Mouse (Mus musculus) myocyte (in vitro differentiated cells): ENCODE results near the gene Farp1. TPM values are rescaled to one million over a fixed set of nuclear protein-coding genes. Genes with fewer than 3 reads are reported as not detected.

Experiments used
- H3K27me3 ChIP-seq: one replicate; pipeline ENCODE4 v1.6.1; 2011; ENCODE audit not compliant: control insufficient read depth, insufficient read depth, insufficient read length
- H3K36me3 ChIP-seq: one replicate; pipeline ENCODE4 v1.6.1; 2011; ENCODE audit not compliant: control insufficient read depth, insufficient read depth
- H3K4me2 ChIP-seq: one replicate; pipeline ENCODE4 v1.6.1; 2011; ENCODE audit warnings: low read depth, control low read depth
- H3K4me3 ChIP-seq: one replicate; pipeline ENCODE4 v1.5.1; 2011; ENCODE audit warnings: mild to moderate bottlenecking, control low read depth, moderate library complexity
- H3K79me2 ChIP-seq: one replicate; pipeline ENCODE4 v1.6.1; 2011; ENCODE audit not compliant: control insufficient read depth, insufficient read depth
- H3ac ChIP-seq: one replicate; pipeline ENCODE4 v1.6.1; 2011; ENCODE audit not compliant: control insufficient read depth, insufficient read length
- CEBPB ChIP-seq: IDR thresholded peaks from 2 replicates; pipeline ENCODE4 v1.6.1; 2011; ENCODE audit warnings: mild to moderate bottlenecking, moderate library complexity; ENCODE audit not compliant: poor library complexity, insufficient read depth, severe bottlenecking
- E2F4 ChIP-seq: IDR thresholded peaks from one replicate; pipeline ENCODE4 v1.6.1; 2011; ENCODE audit warnings: mild to moderate bottlenecking, control low read depth, moderate library complexity; ENCODE audit not compliant: insufficient read depth
- MAX ChIP-seq: IDR thresholded peaks from one replicate; pipeline ENCODE4 v1.6.1; 2011; ENCODE audit warnings: low read depth, mild to moderate bottlenecking, control low read depth
- MYOD1 ChIP-seq, 3 experiments: IDR thresholded peaks; one replicate each; pipeline ENCODE4 v1.6.1; 2011; ENCODE audit warnings: control low read depth in 2 of 3, low read depth in 2 of 3, mild to moderate bottlenecking in 2 of 3, moderate library complexity in 1 of 3; ENCODE audit not compliant: insufficient read length in 2 of 3, control insufficient read depth in 1 of 3
- MYOG ChIP-seq, 3 experiments: IDR thresholded peaks; one replicate each; pipeline ENCODE4 v1.6.1; 2011; ENCODE audit warnings: control low read depth in 2 of 3, low read depth in 2 of 3, mild to moderate bottlenecking in 2 of 3; ENCODE audit not compliant: insufficient read length in 2 of 3, control insufficient read depth in 1 of 3, insufficient read depth in 1 of 3
- POLR2A ChIP-seq: IDR thresholded peaks from one replicate; pipeline ENCODE4 v1.6.1; 2011; ENCODE audit warnings: low read depth, mild to moderate bottlenecking, control low read depth, moderate library complexity; ENCODE audit not compliant: insufficient read length
- POLR2AphosphoS2 ChIP-seq: IDR thresholded peaks from one replicate; pipeline ENCODE4 v1.6.1; 2011; ENCODE audit warnings: low read depth, control low read depth; ENCODE audit not compliant: insufficient read length
- REST ChIP-seq: IDR thresholded peaks from one replicate; pipeline ENCODE4 v1.6.1; 2011; ENCODE audit warnings: mild to moderate bottlenecking, control low read depth, moderate library complexity; ENCODE audit not compliant: insufficient read depth, insufficient read length
- SRF ChIP-seq: IDR thresholded peaks from one replicate; pipeline ENCODE4 v1.6.1; 2011; ENCODE audit warnings: low read depth; ENCODE audit not compliant: control insufficient read depth, insufficient read length
- TCF12 ChIP-seq: IDR thresholded peaks from one replicate; pipeline ENCODE4 v1.6.1; 2011; ENCODE audit warnings: mild to moderate bottlenecking, control low read depth; ENCODE audit not compliant: poor library complexity, insufficient read depth, severe bottlenecking
- TCF3 ChIP-seq: IDR thresholded peaks from one replicate; pipeline ENCODE4 v1.6.1; 2011; ENCODE audit warnings: low read depth, control low read depth; ENCODE audit not compliant: insufficient read length
- USF1 ChIP-seq: IDR thresholded peaks from one replicate; pipeline ENCODE4 v1.6.1; 2011; ENCODE audit warnings: low read depth, mild to moderate bottlenecking, control low read depth, moderate library complexity
- polyA plus RNA-seq: library from polyadenylated mRNA; unstranded; fragments of >200 nt; fragmentation: generic; extraction: Trizol; gene quantifications from one replicate; pipeline ENCODE4 v1.2.1, GENCODE M21; 2012; ENCODE audit warnings: missing spikeins

Gene Farp1
- polyA plus RNA-seq, 1 experiment: 29.7 TPM

GRCm38 (mm10) chr14:121251099-121251498 lies 216.1 kb downstream of the Farp1 start:
- no peak overlapping the region for H3K4me2 ChIP-seq
- H3K27me3 ChIP-seq: no peaks in the 10 kb centered on the region
- peaks cover 4% of the 10 kb centered on the region for H3K36me3 ChIP-seq
- H3K79me2 ChIP-seq: no peaks in the 10 kb centered on the region
- TF ChIP-seq SRF (no peak), CEBPB (no peak), REST (no peak), MAX (no peak), POLR2AphosphoS2 (no peak), TCF3 (no peak), USF1 (no peak), TCF12 (no peak), MYOG (IDR thresholded peaks at IDR 0.05; ENCODE audit: control insufficient read depth in 1 of 3, insufficient read depth in 1 of 3, insufficient read length in 2 of 3, low read depth in 2 of 3) (no peak), POLR2A (no peak), E2F4 (no peak), MYOD1 (IDR thresholded peaks at IDR 0.05; ENCODE audit: control insufficient read depth in 1 of 3, insufficient read length in 2 of 3, low read depth in 2 of 3) (no peak)
- H3ac ChIP-seq: no peak overlapping the region
- H3K4me3 ChIP-seq: no peak overlapping the region

GRCm38 (mm10) chr14:121251708-121252107 lies 216.7 kb downstream of the Farp1 start:
- Histone ChIP-seq H3K27me3 (no peaks in the 10 kb centered on the region), H3K4me2 (no peak overlapping the region), H3K79me2 (no peaks in the 10 kb centered on the region), H3K4me3 (no peak overlapping the region), H3ac (no peak overlapping the region), H3K36me3 (peaks cover 8% of the 10 kb centered on the region)
- no peak for TF ChIP-seq POLR2AphosphoS2
- TF ChIP-seq USF1: no peak
- TF ChIP-seq TCF3: no peak
- TF ChIP-seq MYOG (IDR thresholded peaks at IDR 0.05; ENCODE audit: control insufficient read depth in 1 of 3, insufficient read depth in 1 of 3, insufficient read length in 2 of 3, low read depth in 2 of 3): no peak
- no peak for TF ChIP-seq TCF12
- TF ChIP-seq CEBPB: no peak
- no peak for TF ChIP-seq SRF
- no peak for TF ChIP-seq REST
- TF ChIP-seq E2F4: no peak
- no peak for TF ChIP-seq MYOD1 (IDR thresholded peaks at IDR 0.05; ENCODE audit: control insufficient read depth in 1 of 3, insufficient read length in 2 of 3, low read depth in 2 of 3)

- no peaks in the 10 kb centered on the region for H3K27me3 ChIP-seq
- H3K79me2 ChIP-seq: no peaks in the 10 kb centered on the region
- peaks cover 8% of the 10 kb centered on the region for H3K36me3 ChIP-seq
- H3K4me2 ChIP-seq: no peak overlapping the region
- no peak overlapping the region for H3ac ChIP-seq
- no peak overlapping the region for H3K4me3 ChIP-seq
- TF ChIP-seq TCF12 (no peak), MAX (no peak), REST (no peak), MYOG (IDR thresholded peaks at IDR 0.05; ENCODE audit: control insufficient read depth in 1 of 3, insufficient read depth in 1 of 3, insufficient read length in 2 of 3, low read depth in 2 of 3) (no peak), USF1 (no peak), E2F4 (no peak), MYOD1 (IDR thresholded peaks at IDR 0.05; ENCODE audit: control insufficient read depth in 1 of 3, insufficient read length in 2 of 3, low read depth in 2 of 3) (no peak), POLR2A (no peak), SRF (no peak), POLR2AphosphoS2 (no peak), TCF3 (no peak), CEBPB (no peak)
Measured at GRCm38 (mm10) chr14:121252542-121252941, 217.5 kb downstream of the Farp1 start.

GRCm38 (mm10) chr14:121254869-121255268 lies 219.9 kb downstream of the Farp1 start:
- H3ac ChIP-seq: no peak overlapping the region
- no peak overlapping the region for H3K4me3 ChIP-seq
- no peaks in the 10 kb centered on the region for H3K79me2 ChIP-seq
- H3K27me3 ChIP-seq: no peaks in the 10 kb centered on the region
- no peak for TF ChIP-seq MAX
- H3K4me2 ChIP-seq: no peak overlapping the region
- peaks cover 13% of the 10 kb centered on the region for H3K36me3 ChIP-seq

GRCm38 (mm10) chr14:121255469-121255868 lies 220.5 kb downstream of the Farp1 start:
- H3K36me3 ChIP-seq: peaks cover 13% of the 10 kb centered on the region
- TF ChIP-seq TCF12 (no peak), USF1 (no peak), MYOG (IDR thresholded peaks at IDR 0.05; ENCODE audit: control insufficient read depth in 1 of 3, insufficient read depth in 1 of 3, insufficient read length in 2 of 3, low read depth in 2 of 3) (no peak), MYOD1 (IDR thresholded peaks at IDR 0.05; ENCODE audit: control insufficient read depth in 1 of 3, insufficient read length in 2 of 3, low read depth in 2 of 3) (no peak), MAX (no peak), TCF3 (no peak), POLR2AphosphoS2 (no peak), E2F4 (no peak)
- H3K27me3 ChIP-seq: no peaks in the 10 kb centered on the region
- H3ac ChIP-seq: no peak overlapping the region
- H3K4me2 ChIP-seq: no peak overlapping the region
- no peaks in the 10 kb centered on the region for H3K79me2 ChIP-seq
- no peak overlapping the region for H3K4me3 ChIP-seq
